Mouse (Mus musculus) frontal cortex, adult 2 months (tissue): ENCODE data around the gene Ep300. TPM values are rescaled to one million over a fixed set of nuclear protein-coding genes. Genes with fewer than 3 reads are reported as not detected.

Experiments used
- DNase-seq, 2 experiments: peaks; one replicate each; pipeline ENCODE4 v3.0.0; 2022; ENCODE audit warnings: low spot score in 1 of 2; ENCODE audit errors: extremely low spot score in 1 of 2
- polyA plus RNA-seq: library from polyadenylated mRNA; depleted of rRNA; stranded (reverse); fragments of >200 nt; gene quantifications from 2 replicates; pipeline ENCODE4 v1.2.3, GENCODE M21; 2012; rRNA removed

Ep300 gene
- polyA plus RNA-seq = 33.5 and 35.3 TPM in 2 replicates

GRCm38 (mm10) chr15:81584913-81585745, at the start of gene Ep300:
Ep300 (plus strand) TSS chr15:81585351.
- DNase-seq = peak; percentile 91 to 96

DNA sequence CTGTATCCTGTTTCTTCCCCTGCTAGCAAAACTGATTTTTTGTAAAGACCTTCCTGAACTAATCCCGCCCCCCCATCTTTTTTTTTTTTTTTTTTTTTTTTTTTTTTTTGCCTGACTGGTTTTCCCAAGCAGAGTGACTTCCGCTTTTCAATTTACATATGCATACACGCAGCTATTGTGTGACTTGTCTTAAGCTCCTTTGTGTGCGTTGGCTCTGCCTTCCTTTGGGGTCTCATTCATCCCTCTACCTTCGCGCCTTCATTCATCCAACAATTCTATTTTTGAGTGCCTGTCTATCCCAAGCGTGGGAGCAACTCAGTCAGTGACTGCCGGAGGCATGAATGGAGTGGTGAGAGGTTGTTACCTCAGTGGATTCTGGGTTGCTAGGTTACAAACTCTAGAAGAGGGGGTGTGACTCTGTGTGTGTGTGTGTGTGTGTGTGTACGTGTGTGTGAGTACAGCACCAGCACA, 49.2 kb upstream of the Ep300 start:
- peak; percentile 69 to 85 for DNase-seq

DNA sequence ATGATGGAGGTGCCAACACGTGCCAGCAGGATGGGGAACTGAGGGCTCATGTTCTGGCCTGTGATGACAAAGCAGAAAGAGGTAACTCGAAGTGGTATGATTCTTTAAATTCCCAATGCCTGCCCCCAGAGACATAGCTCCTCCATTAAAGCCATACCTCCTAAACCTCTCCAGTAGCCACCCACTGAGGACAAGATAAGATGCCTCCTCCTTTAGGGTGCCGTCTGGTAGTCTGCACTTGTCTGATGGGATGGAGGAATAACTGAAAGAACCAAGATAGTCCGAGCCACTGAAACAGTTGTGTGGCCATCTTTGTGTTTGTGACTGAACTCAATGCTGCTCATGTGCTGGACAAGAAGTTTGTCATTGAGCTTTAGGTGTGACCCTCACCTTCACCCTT, 47.0 kb upstream of the Ep300 start:
- no peak for DNase-seq

DNA sequence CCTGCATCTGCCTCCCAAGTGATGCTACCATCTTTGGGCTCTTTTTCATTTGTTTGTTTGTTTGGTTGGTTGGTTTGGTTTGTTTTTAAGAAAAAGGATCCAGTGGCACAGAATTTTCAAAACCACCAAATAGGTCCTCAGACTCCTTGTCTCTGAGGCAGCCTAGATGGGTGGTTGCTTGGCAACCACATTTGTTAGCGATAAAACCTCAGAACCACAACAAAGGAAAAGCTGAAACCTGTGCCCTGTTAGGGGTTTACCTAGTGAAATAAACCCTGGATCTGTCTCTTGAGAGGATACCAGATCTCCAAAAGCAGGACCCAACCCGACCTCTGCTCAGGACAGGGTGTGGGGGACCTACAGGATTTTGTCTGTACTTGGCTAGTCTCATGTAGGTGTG, 45.6 kb upstream of the Ep300 start:
- DNase-seq = no peak

DNA sequence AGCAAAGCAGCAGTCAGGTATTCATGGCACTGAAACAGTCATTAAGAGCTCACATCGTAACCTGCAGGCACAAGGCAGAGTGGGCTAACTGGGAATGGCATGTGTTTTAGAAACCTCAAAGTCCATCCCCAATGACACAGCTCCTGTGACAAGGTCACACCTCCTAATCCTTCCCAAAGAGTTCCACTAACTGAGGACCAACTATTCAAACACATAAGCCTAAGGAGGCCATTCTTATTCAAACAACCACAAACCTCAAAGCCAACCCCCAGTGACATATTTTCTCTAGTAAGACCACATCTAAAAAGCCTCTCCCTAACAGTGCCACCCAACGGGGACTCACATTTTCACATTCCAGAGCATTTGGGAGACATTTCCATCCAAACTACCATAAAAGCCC, 40.2 kb upstream of the Ep300 start:
- DNase-seq = no peak

- no peak for DNase-seq
Measured at GRCm38 (mm10) chr15:81545387-81546176, 39.6 kb upstream of the Ep300 start.

- no peak for DNase-seq
Measured at GRCm38 (mm10) chr15:81553455-81553854, 31.7 kb upstream of the Ep300 start.

DNA sequence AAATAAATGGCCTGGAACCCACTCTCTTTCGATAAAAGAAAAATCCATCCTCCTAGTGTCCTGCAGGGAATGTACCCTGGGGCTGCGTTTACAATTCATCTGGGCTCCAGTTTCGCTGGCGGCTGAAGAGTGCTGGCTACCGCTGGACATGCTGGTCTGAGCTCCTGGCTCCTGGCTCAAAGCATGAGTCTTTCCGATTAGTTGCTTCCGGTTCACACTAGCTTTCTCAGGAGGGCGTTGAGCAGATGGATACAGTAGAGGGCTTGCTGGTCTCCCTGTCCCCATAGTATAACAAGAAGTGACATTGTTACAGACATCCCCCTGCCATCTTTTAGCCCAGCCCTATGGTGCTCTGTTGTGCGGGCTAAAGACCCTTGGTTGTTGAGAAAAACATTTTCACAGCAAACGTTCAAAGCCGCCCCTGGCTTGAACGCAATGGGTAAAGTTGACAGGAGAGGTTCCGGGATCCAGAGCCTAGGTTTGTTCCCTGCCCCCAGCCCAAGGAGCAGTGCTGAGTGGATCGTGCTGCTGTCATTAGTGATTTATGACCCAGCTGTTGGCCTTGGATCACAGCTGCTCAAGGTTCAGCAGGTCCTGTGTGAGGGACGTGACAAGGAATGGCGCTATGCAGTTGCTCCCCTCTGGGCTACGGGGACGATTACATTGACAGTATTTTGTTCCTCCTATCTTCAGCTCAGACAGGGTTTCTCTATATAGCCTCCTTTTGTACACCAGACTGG, 30.4 kb upstream of the Ep300 start:
- DNase-seq = no peak

DNA sequence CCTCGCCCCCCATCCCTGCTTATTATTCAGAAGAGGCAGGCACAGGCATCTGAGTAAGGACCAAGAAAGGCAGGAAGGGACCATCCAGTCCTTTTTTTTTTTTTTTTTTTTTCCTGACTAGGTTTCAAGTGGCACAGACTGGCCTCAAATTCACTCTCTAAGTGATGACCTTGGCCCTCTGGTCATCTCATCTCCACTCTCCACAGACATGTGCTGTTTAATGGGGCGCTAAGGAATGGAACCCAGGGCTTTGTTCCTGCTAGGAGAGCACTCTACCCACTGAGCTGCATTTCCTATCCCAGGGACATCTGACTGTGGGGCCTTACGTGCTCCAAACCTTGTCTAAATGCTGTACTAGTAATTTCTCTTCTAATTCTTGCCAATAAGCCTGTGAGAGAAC, 29.2 kb upstream of the Ep300 start:
- DNase-seq = no peak

DNA sequence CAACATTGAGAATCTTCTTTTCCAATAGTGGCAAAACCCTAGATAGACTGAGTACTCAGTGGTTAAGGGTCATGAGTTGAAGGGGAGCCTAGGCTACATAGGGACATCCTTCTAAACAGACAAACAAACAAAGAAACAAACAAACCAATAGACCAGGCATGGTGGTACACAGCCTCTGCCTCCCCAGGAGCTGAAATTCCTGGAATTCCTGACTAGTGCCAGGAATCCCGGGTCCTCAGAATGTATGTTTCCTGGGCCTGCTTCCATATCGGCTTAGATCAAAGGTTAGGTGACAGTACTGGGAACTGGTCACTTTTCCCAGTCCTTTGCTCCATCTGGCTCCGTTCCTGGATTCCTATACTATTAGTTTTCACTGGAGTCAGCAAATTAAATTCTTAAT, 23.6 kb upstream of the Ep300 start:
- DNase-seq = no peak

DNA sequence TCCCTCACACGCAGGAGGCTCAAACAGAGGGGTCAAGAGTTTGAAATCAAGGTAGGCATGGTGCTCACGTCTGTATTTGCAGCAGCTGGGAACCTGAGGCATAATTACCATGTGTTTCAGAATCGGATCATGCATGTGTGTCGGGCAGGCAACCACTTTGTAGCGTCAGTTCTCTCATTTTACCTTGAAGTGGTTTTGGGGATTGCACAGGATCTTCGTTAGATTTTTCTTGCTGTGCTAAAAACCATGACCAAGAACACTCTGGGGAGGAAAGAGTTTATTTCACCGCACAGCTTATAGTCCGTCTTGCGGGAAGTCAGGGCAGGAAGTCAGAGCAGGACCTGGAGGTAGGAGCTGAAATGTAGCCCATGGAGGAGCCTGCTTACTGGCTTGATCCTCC, 23.2 kb upstream of the Ep300 start:
- no peak for DNase-seq

DNA sequence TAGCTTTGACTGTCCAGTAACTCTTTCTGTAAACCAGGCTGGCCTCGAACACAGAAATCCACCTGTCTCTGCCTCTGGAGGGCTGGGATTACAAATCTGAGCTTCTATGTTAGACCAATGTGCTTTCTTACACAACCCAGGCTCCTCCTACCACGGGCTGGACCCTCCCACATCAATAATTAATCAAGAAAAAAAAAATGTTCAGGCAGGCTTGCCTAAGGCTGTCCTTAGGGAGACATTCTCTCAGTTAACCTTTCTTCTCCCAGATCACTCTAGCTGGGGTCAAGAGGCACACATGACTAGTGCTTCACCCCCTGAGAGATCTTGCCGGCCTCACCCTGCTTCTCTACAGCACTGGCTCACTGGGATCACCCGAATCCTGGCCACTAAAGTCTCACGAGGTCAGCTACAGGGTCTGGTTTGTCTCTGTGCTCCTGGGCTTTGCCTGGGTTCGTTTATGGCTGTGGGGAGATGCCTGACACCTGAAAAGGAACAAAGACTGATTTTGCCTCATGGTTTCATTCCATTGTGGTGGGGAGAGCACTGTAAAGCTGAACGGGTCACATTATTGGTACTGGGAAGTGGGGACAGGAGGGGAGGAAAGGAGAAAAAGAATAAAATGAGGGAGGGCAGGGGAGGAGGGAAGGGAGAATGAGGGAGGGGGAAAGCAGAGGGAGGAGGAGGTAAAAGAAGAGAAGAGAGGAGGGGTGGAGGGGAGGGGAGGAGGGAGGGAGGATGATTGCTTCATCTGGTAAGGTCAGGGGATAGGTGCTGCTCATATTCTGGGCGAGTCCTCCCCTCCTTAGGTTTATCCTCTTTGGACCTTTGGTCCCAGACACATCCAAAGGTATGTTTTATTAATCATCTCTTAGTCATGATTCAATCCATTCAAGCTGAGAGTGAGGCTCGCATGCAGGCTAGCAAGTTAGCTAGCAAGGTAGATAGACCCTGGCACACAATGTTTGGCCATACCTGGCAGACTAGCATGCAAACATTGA, 22.4 kb upstream of the Ep300 start:
- no peak for DNase-seq

DNA sequence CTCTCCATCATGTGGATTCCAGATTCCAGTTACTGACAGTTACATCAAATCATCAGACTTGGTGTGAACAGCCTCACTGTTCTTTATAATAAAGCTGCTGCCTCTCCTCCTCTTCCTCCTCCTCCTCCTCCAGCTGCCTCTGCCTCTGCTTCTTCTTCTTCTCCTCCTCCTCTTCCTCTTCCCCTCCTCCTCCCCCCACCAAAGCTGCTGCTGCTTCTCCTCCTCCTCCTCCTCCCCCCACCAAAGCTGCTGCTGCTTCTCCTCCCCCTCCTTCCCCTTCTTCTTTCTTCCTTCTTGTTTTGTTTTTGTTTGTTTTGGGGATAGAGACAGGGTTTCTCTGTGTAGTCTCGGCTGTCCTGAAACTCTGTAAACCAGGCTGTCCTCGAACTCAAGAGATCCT, 17.1 kb upstream of the Ep300 start:
- DNase-seq = no peak

GRCm38 (mm10) chr15:81568592-81568991, 16.6 kb upstream of the Ep300 start:
- DNase-seq = no peak

GRCm38 (mm10) chr15:81576961-81577360, 8.2 kb upstream of the Ep300 start:
- no peak for DNase-seq

- no peak for DNase-seq
Measured at GRCm38 (mm10) chr15:81577743-81578165, 7.4 kb upstream of the Ep300 start.

DNA sequence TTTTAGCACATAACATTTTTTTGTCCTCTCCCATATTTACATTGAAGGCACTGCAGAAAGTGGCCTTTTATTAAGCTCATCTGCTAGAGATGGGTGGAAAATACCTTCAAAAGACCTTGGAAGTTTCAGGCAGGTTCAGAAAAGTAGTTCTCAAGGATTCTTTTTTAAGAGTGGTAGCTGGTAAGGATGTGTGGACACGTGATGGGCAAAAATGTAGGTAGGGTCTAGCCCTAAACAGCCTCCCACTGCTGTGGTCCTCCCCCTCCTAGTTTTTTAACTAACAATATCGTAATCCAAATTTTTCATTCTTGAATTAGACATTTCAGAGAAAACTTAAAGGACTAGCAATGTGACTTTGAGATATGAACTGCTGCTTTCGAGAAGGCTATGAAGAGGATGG, 685 bp upstream of the Ep300 start:
- DNase-seq = no peak

DNA sequence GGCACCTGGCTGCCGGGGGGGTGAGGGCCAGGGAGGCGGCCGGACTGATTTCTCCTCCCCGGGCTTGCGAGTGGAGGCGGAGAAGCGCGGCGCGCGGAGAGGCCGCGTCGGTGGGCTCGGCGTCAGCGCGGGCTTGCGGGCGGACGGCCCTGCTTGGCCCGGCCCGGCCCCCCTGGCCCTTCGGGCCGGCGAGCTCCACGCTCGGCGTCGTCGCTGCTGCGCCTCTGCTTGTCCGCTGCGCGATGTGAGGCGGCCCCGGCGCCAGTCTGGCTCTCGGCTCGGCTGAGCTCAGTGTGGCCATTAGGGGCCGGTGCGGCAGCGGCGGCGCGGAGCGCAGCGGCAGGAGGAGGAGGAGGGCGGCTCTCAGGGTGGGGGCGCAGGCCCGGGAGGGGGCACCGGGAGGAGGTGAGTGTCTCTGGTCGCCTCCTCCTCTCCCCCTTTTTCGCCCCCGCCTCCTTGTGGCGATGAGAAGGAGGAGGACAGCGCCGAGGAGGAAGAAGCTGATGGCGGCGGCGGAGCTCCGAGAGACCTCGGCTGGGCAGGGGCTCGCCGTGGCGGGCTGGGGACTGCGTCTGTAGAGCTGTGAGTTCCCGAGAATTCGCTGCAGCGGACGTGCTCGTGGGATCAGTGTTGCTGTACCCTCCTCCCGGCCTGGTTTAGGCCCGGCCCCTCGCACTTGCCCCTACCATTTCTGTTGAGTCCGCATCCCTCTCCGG, 753 bp downstream of the Ep300 start:
- DNase-seq = peak; percentile 65 to 78

DNA sequence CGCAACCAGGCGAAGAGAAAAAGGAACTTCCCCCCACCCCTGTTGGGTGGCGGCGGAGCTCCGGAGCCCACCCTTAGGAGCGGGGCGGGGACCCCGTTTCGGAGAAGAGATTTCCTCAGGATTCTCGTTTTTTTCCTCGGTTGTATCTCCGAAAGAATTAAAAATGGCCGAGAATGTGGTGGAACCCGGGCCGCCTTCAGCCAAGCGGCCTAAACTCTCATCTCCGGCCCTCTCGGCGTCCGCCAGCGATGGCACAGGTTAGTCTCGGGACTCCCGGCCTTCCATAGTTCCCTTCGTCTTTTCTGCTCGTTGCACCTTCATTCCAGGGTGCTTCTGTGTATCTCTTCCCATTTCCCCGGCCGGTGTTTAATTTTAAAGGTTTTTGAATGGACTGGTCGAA, 1.3 kb downstream of the Ep300 start:
- peak in 1 of 2 experiments; percentile 40 for DNase-seq
